Mouse (Mus musculus) gastrocnemius, adult 18-20 months (tissue): ENCODE data around the gene Mcts2. TPM values are rescaled to one million over a fixed set of nuclear protein-coding genes. Genes with fewer than 3 reads are reported as not detected.
"Not testable (repeated sequence)": the region's sequence is repeated elsewhere in the genome, so short reads cannot be mapped to it uniquely, and the experiment has no call there.

ENCODE experiments used
- DNase-seq: peaks from one replicate; pipeline ENCODE4 v3.0.0; 2021; ENCODE audit warnings: low spot score
- long read RNA-seq, 2 experiments: library from polyadenylated mRNA; stranded (forward); transcript quantifications; one replicate each; pipeline ENCODE4 v2.0.0; 2021
- total RNA-seq, 2 experiments: library from RNA; stranded (reverse); gene quantifications; 2 replicates each; pipeline ENCODE4 v1.2.3; 2021

Gene Mcts2
- total RNA-seq, result 10 to 100 TPM; 11.3 to 12.7 TPM
- long read RNA-seq, experiment 1, partial matches to known transcripts, result 0 of 3 reads
- long read RNA-seq, experiment 1, other reads (novel, unspliced or antisense), result 1 of 3 reads
- long read RNA-seq, experiment 2, partial matches to known transcripts, result 0 of 4 reads
- long read RNA-seq, experiment 2, other reads (novel, unspliced or antisense), result 0 of 4 reads

- peak; percentile 94 for DNase-seq
Measured at GRCm38 (mm10) chr2:152686806-152687267, at the start of gene Mcts2. Gene Mcts2 (plus strand): TSS chr2:152687035.

GRCm38 (mm10) chr2:152637381-152637780, 49.5 kb upstream of the Mcts2 start:
- no peak for DNase-seq

GRCm38 (mm10) chr2:152638865-152639264, 48.0 kb upstream of the Mcts2 start:
- no peak for DNase-seq

- no peak for DNase-seq
Measured at GRCm38 (mm10) chr2:152639406-152640113, 47.3 kb upstream of the Mcts2 start.

- DNase-seq, result peak; percentile 69
Measured at GRCm38 (mm10) chr2:152652901-152653620, 33.8 kb upstream of the Mcts2 start.

- peak; percentile 43 for DNase-seq
Measured at GRCm38 (mm10) chr2:152653874-152654715, 32.7 kb upstream of the Mcts2 start.

- peak; percentile 31 for DNase-seq
Measured at GRCm38 (mm10) chr2:152657398-152657797, 29.4 kb upstream of the Mcts2 start.

- no peak for DNase-seq
Measured at GRCm38 (mm10) chr2:152661163-152661562, 25.7 kb upstream of the Mcts2 start.

GRCm38 (mm10) chr2:152666191-152666590, 20.6 kb upstream of the Mcts2 start:
- DNase-seq, result not testable (repeated sequence)

- DNase-seq, result peak; percentile 90
Measured at GRCm38 (mm10) chr2:152669256-152669638, 17.6 kb upstream of the Mcts2 start, which contains the start of gene H13. Gene H13 (plus strand): TSS chr2:152669461.

GRCm38 (mm10) chr2:152669639-152670484, 17.0 kb upstream of the Mcts2 start:
- no peak for DNase-seq

GRCm38 (mm10) chr2:152670983-152671641, 15.7 kb upstream of the Mcts2 start:
- no peak for DNase-seq

GRCm38 (mm10) chr2:152671642-152671999, 15.2 kb upstream of the Mcts2 start:
- DNase-seq, result no peak

- peak; percentile 34 for DNase-seq
Measured at GRCm38 (mm10) chr2:152672166-152672565, 14.7 kb upstream of the Mcts2 start.

GRCm38 (mm10) chr2:152674148-152674547, 12.7 kb upstream of the Mcts2 start:
- DNase-seq, result no peak

- no peak for DNase-seq
Measured at GRCm38 (mm10) chr2:152675252-152675791, 11.5 kb upstream of the Mcts2 start.

GRCm38 (mm10) chr2:152678302-152678701, 8.5 kb upstream of the Mcts2 start:
- DNase-seq, result no peak

GRCm38 (mm10) chr2:152678925-152679324, 7.9 kb upstream of the Mcts2 start:
- DNase-seq, result no peak

GRCm38 (mm10) chr2:152679701-152680355, 7.0 kb upstream of the Mcts2 start:
- no peak for DNase-seq
